Mouse (Mus musculus) stomach, postnatal 0 days (tissue): Measurements from ENCODE around the gene Cep55. TPM values are rescaled to one million over a fixed set of nuclear protein-coding genes. Genes with fewer than 3 reads are reported as not detected.

Experiments used
- ATAC-seq: fragments of 200-750 bp; cut with Nextera tagmentation; 2 replicates; pipeline ENCODE4 v1.8.0; 2017; ENCODE audit not compliant: low FRiP score, low TSS enrichment
- DNase-seq: peaks from one replicate; pipeline ENCODE4 v3.0.0-alpha.2; 2016; ENCODE audit warnings: low spot score
- H3K27ac ChIP-seq: fragments of 300-500 bp; sonication (generic); replicated peaks from 2 replicates; pipeline ENCODE4 v1.5.1; 2014; ENCODE audit warnings: mild to moderate bottlenecking, control low read depth
- H3K27me3 ChIP-seq: fragments of 300-500 bp; sonication (generic); 2 replicates; pipeline ENCODE4 v1.6.1; 2014; ENCODE audit warnings: low read length; ENCODE audit not compliant: control insufficient read depth, insufficient read depth
- H3K36me3 ChIP-seq: fragments of 300-500 bp; sonication (generic); 2 replicates; pipeline ENCODE4 v1.6.1; 2014; ENCODE audit warnings: low read length, mixed read lengths; ENCODE audit not compliant: control insufficient read depth, insufficient read depth
- H3K4me1 ChIP-seq: fragments of 300-500 bp; sonication (generic); replicated peaks from 2 replicates; pipeline ENCODE4 v1.6.1; 2014; ENCODE audit warnings: antibody characterized with exemption; ENCODE audit not compliant: control insufficient read depth, insufficient read depth
- H3K4me2 ChIP-seq: fragments of 300-500 bp; sonication (generic); replicated peaks from 2 replicates; pipeline ENCODE4 v1.6.1; 2014; ENCODE audit warnings: low read depth, mild to moderate bottlenecking, control low read depth, moderate library complexity
- H3K4me3 ChIP-seq: fragments of 300-500 bp; sonication (generic); 2 replicates; pipeline ENCODE4 v1.5.1; 2014; ENCODE audit warnings: low read depth, low read length, control low read depth
- H3K9ac ChIP-seq: fragments of 300-500 bp; sonication (generic); 2 replicates; pipeline ENCODE4 v1.6.1; 2014; ENCODE audit warnings: mild to moderate bottlenecking, low read length, control low read depth, mixed read lengths
- H3K9me3 ChIP-seq: fragments of 300-500 bp; sonication (generic); 2 replicates; pipeline ENCODE4 v1.6.1; 2016; ENCODE audit warnings: low read length; ENCODE audit not compliant: control insufficient read depth
- CTCF ChIP-seq: IDR thresholded peaks from 2 replicates; pipeline ENCODE4 v1.5.1; 2016; ENCODE audit warnings: antibody characterized with exemption, low read depth, mild to moderate bottlenecking, moderate library complexity
- EP300 ChIP-seq: optimal IDR thresholded peaks from 2 replicates; pipeline ENCODE3; 2016; ENCODE audit warnings: antibody characterized with exemption
- WGBS: fragments of 180-500 bp; shearing (Covaris S2); extraction: QIAGEN DNeasy Blood & Tissue Kit; methylation state at CpG from one replicate; pipeline ENCODE4 v1.1.7; 2014; 5-methylcytosine and 5-hydroxymethylcytosine counted together
- polyA plus RNA-seq: library from polyadenylated mRNA; unstranded; fragments of >200 nt; fragmentation: Nextera tagmentation; extraction: Ambion mirVana; gene quantifications from 2 replicates; pipeline ENCODE4 v1.2.1, GENCODE M21; 2015

The Cep55 gene
- 7.0 and 8.7 TPM in 2 replicates for polyA plus RNA-seq

DNA sequence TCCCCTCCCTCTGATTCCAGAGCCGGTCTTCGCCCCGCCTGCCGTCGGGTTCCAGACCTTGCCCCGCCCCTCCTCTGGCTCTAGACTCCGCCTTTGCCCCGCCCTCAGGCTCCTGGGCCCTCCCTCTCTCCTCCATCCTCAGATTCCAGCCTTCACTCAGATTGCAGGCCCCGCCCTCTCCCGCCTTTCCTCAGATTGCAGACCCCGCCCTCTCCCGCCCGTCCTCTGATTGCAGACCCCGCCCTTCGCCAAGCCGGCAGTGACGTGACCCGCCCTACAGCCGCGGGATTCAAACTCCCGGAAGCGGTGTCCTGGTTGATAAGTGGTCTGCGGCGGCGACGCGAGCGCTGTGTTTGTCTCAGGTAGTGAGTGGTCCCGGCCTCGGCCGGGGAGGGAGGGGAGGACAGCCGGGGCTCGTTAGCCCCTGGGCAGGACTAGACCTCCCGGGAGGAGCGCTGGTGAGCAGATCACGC is at the start of gene Cep55:
Gene Cep55 (plus strand): TSS at position 292 of the 473 bp plus-strand sequence.
- H3K27ac ChIP-seq = peak within 1 kb of the TSS; percentile 42
- DNase-seq = peak; percentile 100
- H3K27me3 ChIP-seq = no peaks in the 10 kb centered on the region
- no peaks in the 10 kb centered on the region for H3K9me3 ChIP-seq
- no peaks in the 10 kb centered on the region for H3K36me3 ChIP-seq
- WGBS = under 1% methylated on average over 33 of the region's 36 CpGs
- H3K9ac ChIP-seq = peak within 1 kb of the TSS; percentile 63
- H3K4me2 ChIP-seq = peak within 1 kb of the TSS; percentile 91
- no peaks in the 10 kb centered on the region for H3K4me1 ChIP-seq
- ATAC-seq = peak; percentile 97
- H3K4me3 ChIP-seq = peak within 1 kb of the TSS; percentile 78
- 0 out of 2 replicates have a peak, but pooled peaks have one; percentile 6 for TF ChIP-seq CTCF
- no peak for TF ChIP-seq EP300

DNA sequence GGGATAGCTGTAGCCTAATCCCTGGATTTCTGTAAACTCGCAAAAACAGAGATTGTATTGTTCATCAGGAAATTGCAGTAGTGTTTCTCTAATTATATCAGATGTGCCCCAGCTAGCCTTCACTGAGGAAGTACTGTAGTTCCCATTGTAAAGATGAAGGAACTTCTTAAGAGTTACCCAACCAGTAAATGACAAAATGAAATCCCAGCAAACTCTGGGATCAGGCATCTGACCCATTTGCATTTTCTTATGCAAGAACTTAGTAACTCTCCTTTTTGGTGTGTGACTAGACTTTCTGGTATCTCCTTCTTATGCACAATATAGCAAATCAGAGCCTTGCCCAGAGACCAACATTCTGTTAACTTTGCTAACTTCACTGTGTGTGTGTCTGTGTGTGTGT is 43.4 kb upstream of the Cep55 start:
- Histone ChIP-seq H3K9me3 (no peaks in the 10 kb centered on the region), H3K36me3 (no peaks in the 10 kb centered on the region), H3K4me1 (no peaks in the 10 kb centered on the region), H3K27ac (no peak overlapping the region), H3K4me2 (no peak overlapping the region), H3K27me3 (no peaks in the 10 kb centered on the region), H3K9ac (no peak overlapping the region), H3K4me3 (no peak overlapping the region)
- ATAC-seq (no peak), DNase-seq (no peak)
- TF ChIP-seq CTCF (no peak), EP300 (no peak)
- WGBS = 37% methylated on average over 1 of the region's 1 CpGs

DNA sequence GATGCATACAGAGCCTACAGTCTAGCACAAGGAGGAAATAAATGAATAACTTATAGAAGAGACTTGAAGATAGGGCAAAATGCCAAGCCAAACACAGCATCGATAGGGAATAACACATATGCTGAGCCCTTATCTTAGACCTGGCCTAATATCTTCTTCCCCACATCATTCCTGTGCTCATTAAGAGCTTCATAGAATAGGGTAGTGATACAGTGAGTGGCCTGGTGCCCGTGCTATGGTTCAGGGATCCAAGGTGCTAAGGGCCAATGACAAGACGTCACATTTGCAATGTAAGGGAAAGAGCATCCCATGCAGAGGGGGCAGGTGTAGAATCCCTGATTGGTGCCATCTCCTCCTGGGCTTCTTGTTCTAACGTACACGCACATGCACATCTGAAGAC is 40.4 kb upstream of the Cep55 start:
- ATAC-seq = peak; percentile 52
- Histone ChIP-seq H3K9ac (no peak overlapping the region), H3K4me1 (0 out of 2 replicates have a peak, but pooled peaks cover 3% of the 10 kb centered on the region), H3K4me2 (no peak overlapping the region), H3K4me3 (no peak overlapping the region), H3K9me3 (no peaks in the 10 kb centered on the region), H3K27me3 (no peaks in the 10 kb centered on the region), H3K36me3 (no peaks in the 10 kb centered on the region), H3K27ac (peak overlapping the region; percentile 92)
- TF ChIP-seq EP300 (no peak), CTCF (no peak)
- WGBS = 74% methylated on average over 5 of the region's 5 CpGs
- DNase-seq = no peak

GRCm38 (mm10) chr19:38015180-38015872 is 39.5 kb upstream of the Cep55 start:
- Histone ChIP-seq H3K27me3 (no peaks in the 10 kb centered on the region), H3K36me3 (no peaks in the 10 kb centered on the region), H3K4me1 (0 out of 2 replicates have a peak, but pooled peaks cover 3% of the 10 kb centered on the region), H3K9ac (no peak overlapping the region), H3K4me2 (0 out of 2 replicates have a peak overlapping the region, but pooled peaks have one; percentile 18), H3K4me3 (no peak overlapping the region), H3K9me3 (no peaks in the 10 kb centered on the region), H3K27ac (peak overlapping the region; percentile 92)
- TF ChIP-seq EP300 (peak; percentile 35), CTCF (no peak)
- WGBS = 17% methylated on average over 1 of the region's 1 CpGs
- peak; percentile 99 for ATAC-seq
- peak; percentile 92 for DNase-seq

GRCm38 (mm10) chr19:38015873-38016254 is 38.9 kb upstream of the Cep55 start:
- Histone ChIP-seq H3K4me2 (0 out of 2 replicates have a peak overlapping the region, but pooled peaks have one; percentile 9), H3K27me3 (no peaks in the 10 kb centered on the region), H3K36me3 (no peaks in the 10 kb centered on the region), H3K9ac (0 out of 2 replicates have a peak overlapping the region, but pooled peaks have one; percentile 38), H3K4me3 (no peak overlapping the region), H3K4me1 (0 out of 2 replicates have a peak, but pooled peaks cover 3% of the 10 kb centered on the region), H3K9me3 (no peaks in the 10 kb centered on the region), H3K27ac (peak overlapping the region; percentile 92)
- ATAC-seq = peak; percentile 43
- WGBS = 41% methylated on average over 1 of the region's 1 CpGs
- DNase-seq = no peak
- TF ChIP-seq EP300 = no peak
- no peak for TF ChIP-seq CTCF

- Histone ChIP-seq H3K4me2 (no peak overlapping the region), H3K36me3 (no peaks in the 10 kb centered on the region), H3K27me3 (no peaks in the 10 kb centered on the region), H3K27ac (no peak overlapping the region), H3K9me3 (no peaks in the 10 kb centered on the region), H3K4me1 (peaks cover 20% of the 10 kb centered on the region), H3K9ac (no peak overlapping the region), H3K4me3 (no peak overlapping the region)
- ATAC-seq (no peak), DNase-seq (no peak)
- WGBS = 29% methylated on average over 4 of the region's 4 CpGs
- TF ChIP-seq EP300 (no peak), CTCF (no peak)
Observed at GRCm38 (mm10) chr19:38022710-38023109, 32.1 kb upstream of the Cep55 start.
